ENCODE assay signal across 8 mouse cellular contexts in genomic region chr4:9096809-9097700, GRCm38 (mm10).
DNase-seq lines count a peak whose midpoint lies in the region; ATAC-seq lines count a peak whose summit lies in the region.

No protein-coding gene starts in this region.

- H3K27ac ChIP-seq in embryonic facial prominence, embryonic 14.5 days (replicated peaks; ENCODE audit: low read depth, low read length): no peak overlapping the region
- peak overlapping the region; percentile 67 for H3K27ac ChIP-seq in heart, embryonic 10.5 days
- no peak overlapping the region for H3K27ac ChIP-seq in kidney, embryonic 14.5 days (ENCODE audit: low read depth, low read length)
- H3K27ac ChIP-seq in limb, embryonic 15.5 days: no peak overlapping the region

- H3K27me3 ChIP-seq in embryonic facial prominence, embryonic 14.5 days (replicated peaks; ENCODE audit: control insufficient read depth, insufficient read depth, low read length): no peaks in the 10 kb centered on the region
- peaks cover 14% of the 10 kb centered on the region for H3K27me3 ChIP-seq in heart, embryonic 10.5 days (ENCODE audit: insufficient read depth, poor library complexity, severe bottlenecking)
- peaks cover 6% of the 10 kb centered on the region; the same call in 1 of the 2 replicates for H3K27me3 ChIP-seq in kidney, embryonic 14.5 days (ENCODE audit: control insufficient read depth, insufficient read depth, low read length)
- peaks cover 17% of the 10 kb centered on the region; the same call in 1 of the 2 replicates for H3K27me3 ChIP-seq in limb, embryonic 15.5 days

- H3K9me3 ChIP-seq in embryonic facial prominence, embryonic 14.5 days (ENCODE audit: control insufficient read depth, low read length): no peaks in the 10 kb centered on the region
- no peaks in the 10 kb centered on the region for H3K9me3 ChIP-seq in heart, embryonic 10.5 days
- no peaks in the 10 kb centered on the region for H3K9me3 ChIP-seq in kidney, embryonic 14.5 days (ENCODE audit: control insufficient read depth, low read length)
- H3K9me3 ChIP-seq in limb, embryonic 15.5 days: no peaks in the 10 kb centered on the region

- peaks cover 8% of the 10 kb centered on the region for H3K4me1 ChIP-seq in embryonic facial prominence, embryonic 14.5 days (ENCODE audit: control insufficient read depth, insufficient read depth, low read length)
- peaks cover 9% of the 10 kb centered on the region for H3K4me1 ChIP-seq in heart, embryonic 10.5 days
- H3K4me1 ChIP-seq in kidney, embryonic 14.5 days (ENCODE audit: control insufficient read depth, insufficient read depth, low read length): peaks cover 11% of the 10 kb centered on the region
- peaks cover 5% of the 10 kb centered on the region for H3K4me1 ChIP-seq in limb, embryonic 15.5 days

- H3K4me2 ChIP-seq in embryonic facial prominence, embryonic 14.5 days (ENCODE audit: low read depth, low read length): peak overlapping the region; percentile 40
- peak overlapping the region; percentile 30 for H3K4me2 ChIP-seq in kidney, embryonic 14.5 days (replicated peaks; ENCODE audit: low read depth, low read length)
- H3K4me2 ChIP-seq in limb, embryonic 15.5 days: peak overlapping the region; percentile 33; the same call in 1 of the 2 replicates

- peak overlapping the region; percentile 5; the same call in 1 of the 2 replicates for H3K4me3 ChIP-seq in embryonic facial prominence, embryonic 14.5 days (ENCODE audit: low read depth, low read length)
- H3K4me3 ChIP-seq in heart, embryonic 10.5 days: peak overlapping the region; percentile 40
- H3K4me3 ChIP-seq in kidney, embryonic 14.5 days (ENCODE audit: low read length): no peak overlapping the region
- H3K4me3 ChIP-seq in limb, embryonic 15.5 days: no peak overlapping the region

- H3K36me3 ChIP-seq in embryonic facial prominence, embryonic 14.5 days (ENCODE audit: control insufficient read depth, insufficient read depth, low read length): no peaks in the 10 kb centered on the region
- no peaks in the 10 kb centered on the region for H3K36me3 ChIP-seq in heart, embryonic 10.5 days
- H3K36me3 ChIP-seq in kidney, embryonic 14.5 days (ENCODE audit: control insufficient read depth, insufficient read depth, low read length): no peaks in the 10 kb centered on the region
- H3K36me3 ChIP-seq in limb, embryonic 15.5 days: no peaks in the 10 kb centered on the region

- DNase-seq in 416B (ENCODE audit: low read depth): peak; percentile 80
- DNase-seq in adrenal gland, postnatal 4 days (ENCODE audit: low spot score in 2 of 2): peak; percentile 54 to 73
- DNase-seq in embryonic facial prominence, embryonic 14.5 days (ENCODE audit: low spot score): peak; percentile 89
- DNase-seq in heart, embryonic 10.5 days (ENCODE audit: low spot score): peak; percentile 89
- DNase-seq in spleen, postnatal 36 days (ENCODE audit: low spot score in 2 of 2): peak; percentile 42 to 57

- H3K9ac ChIP-seq in embryonic facial prominence, embryonic 14.5 days (ENCODE audit: low read depth, low read length): no peak overlapping the region
- no peak overlapping the region for H3K9ac ChIP-seq in kidney, embryonic 14.5 days (ENCODE audit: low read depth, low read length)
- no peak overlapping the region for H3K9ac ChIP-seq in limb, embryonic 15.5 days

- WGBS in embryonic facial prominence, embryonic 14.5 days: 23% methylated on average over 24 of the region's 24 CpGs
- 27% methylated on average over 24 of the region's 24 CpGs for WGBS in heart, embryonic 10.5 days
- WGBS in kidney, embryonic 14.5 days: 26% methylated on average over 24 of the region's 24 CpGs
- WGBS in limb, embryonic 15.5 days: 24% methylated on average over 24 of the region's 24 CpGs

- ATAC-seq in embryonic facial prominence, embryonic 14.5 days (ENCODE audit: low read depth): peak; percentile 51; the same call in 1 of the 2 replicates
- peak; percentile 60; the same call in 1 of the 2 replicates for ATAC-seq in kidney, embryonic 14.5 days (ENCODE audit: low FRiP score, low TSS enrichment)
- ATAC-seq in limb, embryonic 15.5 days (ENCODE audit: insufficient number of reproducible peaks, low FRiP score, low TSS enrichment, low read depth): no peak
- ATAC-seq in monocyte, adult 5-6 weeks (replicated peaks; ENCODE audit: insufficient number of reproducible peaks, low FRiP score, low TSS enrichment, poor library complexity, severe bottlenecking): peak; percentile 80

Comparison
In these comparisons a context has a peak if more than half of its experiments do, and no peak if none do; other contexts are left out.
1. H3K4me3 ChIP-seq: peak in embryonic facial prominence, embryonic 14.5 days (single experiment) and heart, embryonic 10.5 days (single experiment); none in kidney, embryonic 14.5 days (single experiment) and limb, embryonic 15.5 days (single experiment).
2. Peak in every context shown above with its lines, with median percentiles within 50 percentile points of each other: DNase-seq and H3K4me2 ChIP-seq.